Mouse (Mus musculus): Measurements from ENCODE around the gene Paqr5.
A peak's percentile ranks its signal among the peaks of the same experiment; 100 is the strongest.

The Paqr5 gene

DNA sequence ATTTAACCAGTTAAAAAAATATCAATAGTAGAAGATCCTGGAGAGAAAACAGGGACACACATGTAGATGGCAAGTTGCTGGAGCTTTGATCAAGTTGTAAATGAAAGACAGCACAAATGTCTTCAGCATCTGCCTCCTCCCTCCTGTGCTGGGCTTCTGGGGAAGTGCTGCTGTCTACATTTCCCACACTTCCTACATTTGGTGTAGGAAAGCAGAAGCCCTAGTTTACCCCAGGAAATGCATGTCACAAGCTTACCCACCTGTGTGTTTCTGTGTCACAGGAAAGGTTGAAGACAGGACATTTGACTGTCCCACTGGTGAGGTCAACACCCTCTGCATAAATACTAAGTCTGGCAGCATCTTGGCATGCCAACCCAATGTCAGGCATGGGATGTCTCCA lies 71.9 kb downstream of the Paqr5 start:
- DNase-seq: no peak

GRCm38 (mm10) chr9:61952241-61952640 lies 74.4 kb downstream of the Paqr5 start:
- no peak for DNase-seq

- peak; percentile 77 to 89 for DNase-seq
Observed at GRCm38 (mm10) chr9:61947402-61948346, 79.0 kb downstream of the Paqr5 start.

DNA sequence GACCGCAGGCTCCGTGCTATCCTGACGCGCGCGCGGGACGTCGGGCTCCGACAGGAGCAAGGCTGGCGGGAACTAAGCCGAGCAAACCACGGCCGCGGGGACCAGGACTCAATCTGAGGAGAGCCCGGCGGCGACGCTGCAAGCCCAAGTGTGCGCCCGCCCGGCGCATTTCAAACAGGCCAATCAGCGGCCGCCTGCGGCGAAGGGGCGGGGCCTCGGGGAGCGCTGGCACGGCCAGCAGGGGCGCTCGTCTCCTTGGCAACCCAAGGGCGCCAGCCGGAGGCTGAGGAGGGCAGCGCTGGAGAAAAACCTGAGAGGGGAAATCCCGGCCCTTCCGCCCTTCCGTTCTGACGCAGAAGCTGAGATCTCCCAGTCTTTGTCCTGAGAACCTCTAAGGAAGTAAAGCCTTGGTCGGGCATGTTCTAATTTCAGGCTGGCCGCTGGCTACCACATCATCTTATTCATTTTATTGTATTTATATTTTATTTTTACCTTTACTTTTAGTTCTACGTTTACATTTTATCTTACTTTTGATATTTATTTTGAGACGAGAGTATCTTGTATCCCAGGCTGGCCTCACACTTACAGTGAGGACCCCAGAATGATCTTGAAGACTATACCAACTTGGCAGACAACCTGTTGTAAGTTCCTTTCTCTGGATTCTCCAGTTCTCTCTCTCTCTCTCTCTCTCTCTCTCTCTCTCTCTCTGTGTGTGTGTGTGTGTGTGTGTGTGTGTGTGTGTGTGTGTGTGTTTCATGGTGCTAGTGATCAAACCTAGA lies 79.8 kb downstream of the Paqr5 start, which contains the start of gene Kif23:
TSS of gene Kif23 (minus strand) at position 152 of the 779 bp plus-strand sequence.
- DNase-seq: peak; percentile 96 to 97

DNA sequence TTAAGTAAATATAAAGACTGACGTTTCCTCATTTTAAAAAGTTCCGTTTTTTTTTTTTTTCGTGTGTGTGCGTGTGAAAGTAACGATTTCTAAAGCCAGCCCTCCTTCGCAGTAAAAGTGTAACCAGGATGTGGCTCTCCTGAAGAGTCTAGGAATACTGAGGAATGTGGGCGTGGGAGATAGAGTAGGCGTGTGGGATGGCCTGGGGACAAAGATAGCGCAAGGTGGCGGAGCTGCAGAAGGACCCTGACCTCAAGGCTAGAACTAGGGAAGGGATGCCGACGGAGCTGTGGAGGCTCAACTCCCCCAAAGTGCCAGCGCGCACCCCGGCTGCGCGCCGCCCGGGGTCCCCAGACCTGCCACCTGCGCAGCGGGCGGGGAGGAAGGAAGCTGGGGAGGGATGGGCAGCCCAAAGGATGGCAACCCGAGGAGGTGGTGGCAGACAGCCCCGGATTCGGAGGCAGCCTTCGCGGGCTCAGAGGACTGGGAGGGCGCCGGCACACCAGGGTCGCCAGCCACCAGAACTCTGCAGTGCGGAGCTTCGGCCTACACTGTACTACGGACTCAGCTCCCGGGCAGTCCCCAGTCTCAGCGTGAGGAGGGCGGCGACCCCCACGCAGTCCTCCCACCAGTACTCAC lies 80.6 kb downstream of the Paqr5 start:
- DNase-seq: peak; percentile 29 to 42

DNA sequence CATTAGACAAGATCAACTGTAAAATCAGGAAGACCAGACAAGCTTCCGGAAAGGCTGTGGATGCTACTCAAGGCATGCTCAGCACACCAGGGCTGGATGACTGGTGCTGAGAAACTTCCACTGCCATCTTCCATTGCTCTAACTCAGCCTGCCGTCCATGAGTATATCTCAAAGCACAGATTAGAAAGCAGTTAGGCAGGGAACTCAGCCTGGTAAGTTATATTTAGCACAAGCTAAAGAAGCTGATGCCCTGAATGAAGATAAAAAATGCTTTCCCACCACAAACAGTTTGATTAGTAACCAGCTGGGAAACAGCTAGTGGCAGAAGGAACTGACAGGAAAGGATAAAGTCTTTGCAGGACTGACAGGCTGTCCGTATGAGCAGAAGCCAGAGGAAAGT lies 85.6 kb downstream of the Paqr5 start:
- no peak for DNase-seq

DNA sequence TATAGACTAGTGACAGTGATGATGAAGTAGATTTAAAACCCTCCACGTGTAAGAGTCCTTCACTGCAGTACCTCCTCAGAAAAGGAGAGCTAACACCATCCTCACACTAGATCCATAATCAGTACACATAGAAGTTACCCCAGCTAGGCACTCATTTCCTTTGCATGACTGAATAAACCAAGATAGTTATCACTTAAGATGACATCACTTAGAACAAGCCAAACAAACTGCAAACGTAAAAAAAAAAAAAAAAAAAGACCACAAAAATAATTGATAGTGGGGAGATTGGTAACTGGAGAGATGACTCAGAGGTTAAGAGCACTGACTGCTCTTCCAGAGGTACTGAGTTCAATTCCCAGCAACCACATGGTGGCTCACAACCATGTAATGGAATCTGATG lies 93.3 kb downstream of the Paqr5 start:
- DNase-seq: no peak

DNA sequence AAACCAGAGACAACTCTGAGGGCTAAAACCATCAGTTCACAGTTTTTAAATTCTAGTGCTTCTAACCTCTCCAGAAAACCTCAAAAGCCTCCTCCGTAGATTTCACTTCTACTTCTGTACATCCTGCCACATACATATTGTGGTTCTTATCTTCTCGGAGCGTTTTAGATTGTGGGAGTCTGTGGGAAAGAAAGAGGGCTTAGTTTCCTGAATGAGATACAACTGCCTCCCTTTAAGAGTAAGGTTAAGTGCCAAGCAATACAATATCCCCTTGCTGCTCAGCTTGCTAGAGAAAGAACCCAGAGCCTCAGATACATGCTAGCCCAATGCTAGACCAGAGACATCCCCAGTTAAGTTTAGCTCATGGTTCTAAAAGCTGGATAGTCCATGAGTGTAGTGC lies 94.6 kb downstream of the Paqr5 start:
- DNase-seq: no peak

GRCm38 (mm10) chr9:61925086-61925660 lies 101.5 kb downstream of the Paqr5 start:
- DNase-seq: no peak

DNA sequence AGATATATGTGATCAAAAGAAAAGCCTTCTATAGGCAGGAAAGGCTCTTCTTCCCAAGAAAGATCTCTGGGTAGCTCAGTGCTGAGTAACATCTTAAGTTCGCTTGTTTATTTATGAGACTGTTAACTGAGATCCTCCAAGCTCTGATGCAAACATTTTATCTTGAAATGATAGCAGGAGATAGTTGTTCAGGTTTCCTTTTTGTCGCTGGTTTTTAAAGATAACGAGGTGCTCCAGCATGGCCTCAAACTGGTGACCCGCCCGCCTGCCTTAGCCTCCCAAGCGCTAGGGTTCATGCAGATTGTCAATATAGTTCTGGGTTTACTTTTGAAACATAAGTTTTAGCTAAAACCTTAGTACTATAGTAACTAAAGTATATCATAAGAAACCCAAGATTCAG lies 106.3 kb downstream of the Paqr5 start:
- DNase-seq: no peak

DNA sequence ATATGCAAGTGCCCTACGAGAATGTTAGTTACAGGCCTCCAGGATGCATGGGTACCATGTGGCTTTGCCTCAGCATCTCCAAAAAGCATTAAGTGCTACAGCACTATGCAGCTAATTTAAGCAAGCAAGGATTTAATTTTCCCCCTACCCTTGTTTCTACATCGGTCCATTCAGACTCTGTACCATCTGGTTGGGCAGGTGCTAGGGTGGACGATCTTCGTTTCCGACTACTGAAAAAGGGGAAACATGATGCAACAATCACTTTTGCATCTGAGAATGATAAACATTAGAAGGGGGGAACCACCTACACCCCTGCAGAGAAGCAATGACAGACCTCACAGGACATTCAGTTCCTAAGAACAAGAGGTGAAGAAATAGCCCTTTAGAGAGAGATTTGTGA lies 107.2 kb downstream of the Paqr5 start:
- DNase-seq: no peak

DNA sequence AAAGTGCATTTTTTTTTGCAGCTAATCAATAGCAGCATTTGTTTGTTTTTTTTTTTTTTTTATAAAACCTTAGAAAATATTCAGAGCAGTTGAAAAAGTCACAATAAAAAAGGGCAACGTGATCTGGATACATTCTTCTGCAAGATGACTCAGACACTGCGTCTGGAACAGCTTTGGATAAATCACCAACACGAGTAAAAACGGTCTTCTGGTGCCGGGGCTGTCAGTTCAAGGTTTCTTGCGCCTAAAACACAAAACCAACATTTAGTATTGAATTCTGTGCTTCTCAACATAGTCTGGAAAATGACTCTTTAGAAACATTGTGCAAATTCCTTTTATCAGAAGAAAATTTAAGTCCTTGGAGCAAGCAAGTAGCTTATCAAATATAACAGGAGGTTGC lies 109.2 kb downstream of the Paqr5 start:
- no peak for DNase-seq

- no peak for DNase-seq
Observed at GRCm38 (mm10) chr9:61916986-61917385, 109.7 kb downstream of the Paqr5 start.

DNA sequence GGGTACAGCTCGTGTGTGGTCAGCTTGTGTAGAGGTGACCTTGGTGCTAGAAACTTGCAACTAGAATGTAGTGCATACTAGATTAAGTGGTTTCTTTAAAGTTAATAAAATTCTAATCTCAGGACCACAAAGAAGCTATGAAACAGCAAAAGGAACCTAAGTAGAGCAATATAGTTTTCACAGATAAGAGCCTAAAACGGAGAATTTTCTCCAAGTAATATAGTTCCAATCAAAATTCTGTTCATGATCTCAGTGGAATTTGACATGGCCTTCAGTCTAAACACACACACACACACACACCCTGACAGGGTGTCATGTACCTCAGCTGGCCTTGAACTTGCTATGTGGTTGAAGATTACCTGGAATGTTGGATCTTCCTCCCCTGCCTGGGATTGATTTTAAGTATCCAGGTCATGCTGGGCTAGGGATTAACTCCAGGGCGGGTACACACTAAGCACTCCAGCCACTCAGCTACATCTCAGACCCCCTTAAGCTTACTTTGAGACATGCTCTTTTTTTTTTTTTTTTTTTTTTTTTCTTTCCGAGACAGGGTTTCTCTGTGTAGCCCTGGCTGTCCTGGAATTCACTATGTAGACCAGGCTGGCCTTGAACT lies 111.2 kb downstream of the Paqr5 start:
- no peak for DNase-seq

GRCm38 (mm10) chr9:61914917-61915300 lies 111.7 kb downstream of the Paqr5 start:
- DNase-seq: no peak

GRCm38 (mm10) chr9:61914203-61914916 lies 112.3 kb downstream of the Paqr5 start, which contains the start of gene Rplp1:
Rplp1 (minus strand) TSS chr9:61914542.
- peak; percentile 97 to 98 for DNase-seq

DNA sequence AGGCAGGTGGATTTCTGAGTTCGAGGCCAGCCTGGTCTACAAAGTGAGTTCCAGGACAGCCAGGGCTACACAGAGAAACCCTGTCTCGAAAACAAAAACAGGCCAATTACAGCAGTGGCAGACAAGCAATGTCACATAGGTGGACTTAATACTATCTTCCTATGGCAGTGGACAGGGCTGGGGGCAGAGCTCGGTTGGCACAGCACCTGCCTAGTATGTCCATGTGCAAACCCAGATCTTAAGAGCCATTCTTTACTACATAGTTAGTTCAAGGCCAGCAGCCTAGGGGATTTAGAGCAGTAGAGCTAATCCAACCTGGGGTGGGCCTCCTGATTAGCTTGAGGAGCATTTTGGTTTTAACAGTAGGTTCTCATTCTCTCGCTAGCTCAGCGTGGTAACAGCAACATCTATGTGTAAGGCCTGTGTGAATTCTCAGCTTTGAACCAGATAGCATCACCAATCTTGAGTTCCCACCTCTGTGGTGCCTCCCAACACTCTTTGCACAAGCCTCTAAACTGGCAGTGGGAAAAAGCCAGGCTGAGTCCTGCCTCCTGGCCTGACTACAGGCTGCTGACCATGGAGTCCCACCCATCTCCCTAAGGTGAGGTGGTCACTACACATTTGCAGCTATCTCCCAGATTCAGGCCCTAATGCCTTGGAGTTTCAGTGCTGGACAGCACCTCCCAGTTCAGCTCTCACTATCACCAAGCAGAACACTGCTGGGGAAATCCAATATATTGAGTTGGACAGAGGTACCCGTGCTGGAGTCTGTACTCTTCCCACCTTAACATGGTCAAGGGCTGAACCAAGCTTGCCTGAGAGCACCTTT lies 115.1 kb downstream of the Paqr5 start:
- DNase-seq: no peak

DNA sequence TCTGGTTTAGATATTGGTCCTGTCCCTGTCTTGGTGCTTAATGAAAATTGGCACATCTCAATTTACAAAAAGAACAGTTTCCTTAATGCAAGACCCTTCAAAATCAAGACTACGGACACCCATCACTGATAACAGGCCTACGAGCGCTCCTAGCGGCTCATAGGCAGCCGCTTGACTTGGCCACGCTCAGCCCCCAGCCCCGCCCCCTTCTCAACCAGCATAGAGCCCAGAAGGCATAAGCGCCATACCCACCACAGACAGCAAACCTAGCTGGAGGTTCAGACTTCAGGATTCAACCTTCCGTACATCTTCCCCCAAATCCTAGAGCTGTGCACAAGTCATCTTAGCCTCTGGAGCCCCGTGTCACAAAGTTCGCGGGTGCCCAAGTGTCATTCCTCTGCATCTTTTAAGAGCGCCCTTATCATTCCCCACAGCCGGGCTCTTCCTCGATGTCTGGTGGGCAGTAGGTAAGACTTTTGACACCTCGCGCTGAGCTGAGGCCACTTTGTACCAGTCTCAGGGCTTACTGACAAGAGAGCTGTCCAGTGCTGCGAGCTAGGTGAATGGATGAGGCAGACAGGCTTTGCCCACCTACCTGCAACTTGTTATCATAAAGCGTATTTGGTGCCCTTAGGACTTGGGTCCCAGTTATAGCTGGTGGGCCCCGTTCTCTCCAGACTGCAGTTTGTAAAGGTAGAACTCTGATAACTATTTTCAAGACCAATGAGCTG lies 116.0 kb downstream of the Paqr5 start:
- DNase-seq: peak in 1 of 2 experiments; percentile 69

GRCm38 (mm10) chr9:61909633-61910032 lies 117.0 kb downstream of the Paqr5 start:
- DNase-seq: no peak

DNA sequence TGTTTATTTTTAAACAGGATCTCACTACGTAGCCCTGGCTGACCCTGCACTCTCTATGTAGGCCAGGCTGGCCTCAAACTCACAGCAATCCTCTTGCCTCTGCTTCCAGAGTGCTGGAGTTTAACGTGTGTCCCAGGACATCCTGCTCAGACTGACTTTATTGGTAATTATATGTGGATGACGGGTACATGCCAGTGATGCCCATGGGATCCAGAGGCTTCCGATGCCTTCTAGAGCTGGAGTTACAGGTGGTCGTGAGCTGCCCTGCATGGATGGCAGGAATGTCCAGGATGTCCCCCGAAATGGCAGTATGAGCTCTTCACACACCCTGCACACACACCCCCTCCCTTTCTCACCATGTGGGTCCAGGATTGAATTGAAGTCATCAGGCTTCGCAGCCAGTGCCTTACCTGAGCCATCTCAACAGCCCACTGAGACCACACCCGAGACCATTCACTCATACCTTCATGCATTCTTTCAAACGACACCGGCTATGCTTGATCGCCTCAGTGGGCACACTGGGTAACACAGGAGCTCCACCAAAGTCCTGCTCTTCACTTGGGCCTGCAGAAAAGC lies 117.7 kb downstream of the Paqr5 start:
- no peak for DNase-seq
